24 mouse cellular contexts compared by ENCODE assay signal in genomic region chr11:114673719-114674050, GRCm38 (mm10). TPM values are rescaled to one million over a fixed set of nuclear protein-coding genes. Genes with fewer than 3 reads are reported as not detected.
DNase-seq lines count a peak whose midpoint lies in the region; ATAC-seq and TF ChIP-seq lines count a peak whose summit lies in the region.
"Had no signal": no experiment of that assay in that cellular context is flagged by ENCODE, and none has a peak within 500 bp of the region (broad histone marks: within the 10 kb centered on the region; RNA-seq: fewer than 3 reads in every experiment).

No protein-coding gene starts in this region.

- 75% methylated on average over 2 of the region's 2 CpGs for WGBS in heart, adult 2 months
- WGBS in liver, embryonic 12.5 days (ENCODE audit: insufficient replicate concordance), result 77% methylated on average over 2 of the region's 2 CpGs
- WGBS in liver, embryonic 11.5 days, result 75% methylated on average over 2 of the region's 2 CpGs

- H3K27ac ChIP-seq in heart, adult 2 months, result no peak overlapping the region
- peak overlapping the region; percentile 60 for H3K27ac ChIP-seq in liver, embryonic 12.5 days
- no peak overlapping the region for H3K27ac ChIP-seq in liver, embryonic 11.5 days (ENCODE audit: low read depth, low read length)
- H3K27ac ChIP-seq: embryonic facial prominence, embryonic 12.5 days; forebrain, embryonic 10.5 days; heart, embryonic 13.5 days; lung, embryonic 15.5 days; midbrain, embryonic 12.5 days; stomach, embryonic 15.5 days had no signal

- peaks cover 9% of the 10 kb centered on the region for H3K36me3 ChIP-seq in heart, adult 2 months (ENCODE audit: control insufficient read depth, insufficient read depth, low read length)
- peaks cover 46% of the 10 kb centered on the region for H3K36me3 ChIP-seq in liver, embryonic 12.5 days
- H3K36me3 ChIP-seq in liver, embryonic 11.5 days (ENCODE audit: control insufficient read depth, insufficient read depth, low read length), result peaks cover 30% of the 10 kb centered on the region
- H3K36me3 ChIP-seq in myocyte (ENCODE audit: control insufficient read depth, insufficient read depth), result peaks cover 25% of the 10 kb centered on the region

- peak overlapping the region; percentile 76 for H3ac ChIP-seq in myocyte (ENCODE audit: control insufficient read depth, insufficient read length)

- H3K9me3 ChIP-seq in liver, embryonic 12.5 days (replicated peaks), result no peaks in the 10 kb centered on the region
- no peaks in the 10 kb centered on the region for H3K9me3 ChIP-seq in liver, embryonic 11.5 days (ENCODE audit: control insufficient read depth, low read length)
- H3K9me3 ChIP-seq: embryonic facial prominence, embryonic 12.5 days; forebrain, embryonic 10.5 days; G1E; heart, embryonic 13.5 days; lung, embryonic 15.5 days; midbrain, embryonic 12.5 days; stomach, embryonic 15.5 days had no signal

- H3K4me2 ChIP-seq in liver, embryonic 12.5 days, result no peak overlapping the region
- H3K4me2 ChIP-seq in liver, embryonic 11.5 days, result no peak overlapping the region
- H3K4me2 ChIP-seq in myocyte (ENCODE audit: low read depth), result peak overlapping the region; percentile 89
- H3K4me2 ChIP-seq: embryonic facial prominence, embryonic 12.5 days; heart, embryonic 13.5 days; lung, embryonic 15.5 days; midbrain, embryonic 12.5 days; stomach, embryonic 15.5 days had no signal

- TF ChIP-seq CTCF in heart, adult 2 months (IDR thresholded peaks at IDR 0.05), result no peak

- no peak for ATAC-seq in liver, embryonic 12.5 days
- ATAC-seq in liver, embryonic 11.5 days (replicated peaks; ENCODE audit: low FRiP score), result no peak
- no peak for ATAC-seq in activated CD4-positive, CD25-positive, alpha-beta regulatory T cell, adult 4 months
- ATAC-seq: intestine, postnatal 0 days had no signal

- H3K4me3 ChIP-seq in heart, adult 2 months, result no peak overlapping the region
- no peak overlapping the region for H3K4me3 ChIP-seq in liver, embryonic 12.5 days
- no peak overlapping the region for H3K4me3 ChIP-seq in liver, embryonic 11.5 days (ENCODE audit: low read depth, low read length)
- peak overlapping the region; percentile 81 for H3K4me3 ChIP-seq in myocyte
- H3K4me3 ChIP-seq: embryonic facial prominence, embryonic 12.5 days; forebrain, embryonic 10.5 days; heart, embryonic 13.5 days; lung, embryonic 15.5 days; midbrain, embryonic 12.5 days; stomach, embryonic 15.5 days had no signal

- H3K27me3 ChIP-seq in heart, adult 2 months (ENCODE audit: control insufficient read depth, insufficient read depth, low read length), result no peaks in the 10 kb centered on the region
- peaks cover 22% of the 10 kb centered on the region for H3K27me3 ChIP-seq in liver, embryonic 12.5 days (replicated peaks)
- H3K27me3 ChIP-seq in liver, embryonic 11.5 days (replicated peaks; ENCODE audit: control insufficient read depth, insufficient read depth, low read length), result no peaks in the 10 kb centered on the region
- no peaks in the 10 kb centered on the region for H3K27me3 ChIP-seq in myocyte (ENCODE audit: control insufficient read depth, insufficient read depth, insufficient read length)
- H3K27me3 ChIP-seq: lung, embryonic 15.5 days; stomach, embryonic 15.5 days had no signal

- TF ChIP-seq EP300 in heart, adult 2 months (IDR thresholded peaks at IDR 0.05; ENCODE audit: insufficient read depth, low read depth, low read length), result no peak

- H3K9ac ChIP-seq in heart, adult 2 months (ENCODE audit: low read depth, low read length), result no peak overlapping the region
- no peak overlapping the region for H3K9ac ChIP-seq in liver, embryonic 12.5 days
- no peak overlapping the region for H3K9ac ChIP-seq in liver, embryonic 11.5 days (ENCODE audit: low read depth, low read length)
- H3K9ac ChIP-seq: embryonic facial prominence, embryonic 12.5 days; lung, embryonic 15.5 days; midbrain, embryonic 12.5 days; stomach, embryonic 15.5 days had no signal

- DNase-seq in heart, adult 2 months, result no peak
- no peak for DNase-seq in heart, adult 11 months
- no peak for DNase-seq in liver, embryonic 11.5 days (ENCODE audit: low spot score)
- peak; percentile 66 for DNase-seq in ZHBTc4 (ENCODE audit: low read depth, low spot score)
- no peak for DNase-seq in embryo, embryonic 10 days (ENCODE audit: low spot score)
- DNase-seq: B cell, adult 2 months; cerebellum, postnatal 36 days; gastrocnemius, postnatal 36 days; heart, postnatal 4 days; kidney, postnatal 10 days; right cerebral cortex, adult 18-20 months; spleen, adult 18-20 months; thymus, adult 2 months had no signal

- H3K4me1 ChIP-seq in heart, adult 2 months (ENCODE audit: control insufficient read depth, insufficient read depth, low read length), result peaks cover 12% of the 10 kb centered on the region
- peaks cover 69% of the 10 kb centered on the region for H3K4me1 ChIP-seq in liver, embryonic 12.5 days
- peaks cover 38% of the 10 kb centered on the region for H3K4me1 ChIP-seq in liver, embryonic 11.5 days (replicated peaks; ENCODE audit: control insufficient read depth, insufficient read depth, low read length)

- no peaks in the 10 kb centered on the region for H3K79me2 ChIP-seq in heart, adult 2 months (replicated peaks; ENCODE audit: control insufficient read depth, insufficient read depth, low read length)
- H3K79me2 ChIP-seq in myocyte (ENCODE audit: control insufficient read depth, insufficient read depth), result peaks cover 92% of the 10 kb centered on the region

- intact Hi-C loops in heart, adult 2 months (cut with DNase I), result no loop called here

- 0 out of 2 replicates have a peak, but pooled peaks have one; percentile 11 for TF ChIP-seq POLR2A in heart, adult 2 months (IDR thresholded peaks at IDR 0.05; ENCODE audit: insufficient read depth, low read depth, low read length)
- TF ChIP-seq POLR2A in myocyte (IDR thresholded peaks at IDR 0.05; ENCODE audit: insufficient read length, low read depth), result no peak

TF ChIP-seq in myocyte, 11 proteins besides CTCF, POLR2A, EP300 and RAD21:
- peak; percentile 28 for TF ChIP-seq POLR2AphosphoS2 (IDR thresholded peaks at IDR 0.05; ENCODE audit: insufficient read length, low read depth)
- TF ChIP-seq CEBPB (IDR thresholded peaks at IDR 0.05; ENCODE audit: insufficient read depth, poor library complexity, severe bottlenecking), result no peak

RNA-seq across cellular contexts. Expression of gene Ttyh2, which starts 1.5 kb away (rescaled TPM):
- 1 to 10 TPM; 4.3 to 4.9 TPM for total RNA-seq in heart, adult 2 months (2021)
- 6.3 and 7.5 TPM in 2 replicates for polyA plus RNA-seq in heart, adult 2 months (2012; rRNA removed)
- polyA plus RNA-seq in liver, embryonic 12.5 days (2016; fragmentation: Nextera tagmentation; extraction: Ambion mirVana), result 5.6 and 6.1 TPM in 2 replicates
- 7.1 and 7.4 TPM in 2 replicates for polyA plus RNA-seq in liver, embryonic 11.5 days (2014; fragmentation: Nextera tagmentation; extraction: Ambion mirVana)
- 40.6 TPM for polyA plus RNA-seq in myocyte (2012; fragmentation: generic; extraction: Trizol)
- polyA plus RNA-seq in activated CD4-positive, CD25-positive, alpha-beta regulatory T cell, adult 4 months (2017; shearing (Covaris generic)), result 1 to 10 TPM; 2.4 to 3.3 TPM

RNA-seq across cellular contexts. Expression of gene Rpl38, which starts 5.4 kb away (rescaled TPM):
- 100 to 1,000 TPM; 587 to 660 TPM for total RNA-seq in heart, adult 2 months (2021)
- 335 and 344 TPM in 2 replicates for polyA plus RNA-seq in heart, adult 2 months (2012; rRNA removed)
- 1,173 and 1,181 TPM in 2 replicates for polyA plus RNA-seq in liver, embryonic 12.5 days (2016; fragmentation: Nextera tagmentation; extraction: Ambion mirVana)
- 1,440 and 1,641 TPM in 2 replicates for polyA plus RNA-seq in liver, embryonic 11.5 days (2014; fragmentation: Nextera tagmentation; extraction: Ambion mirVana)
- 3,783 TPM for polyA plus RNA-seq in myocyte (2012; fragmentation: generic; extraction: Trizol)
- 1,000 to 10,000 TPM; 1,043 to 1,380 TPM for polyA plus RNA-seq in activated CD4-positive, CD25-positive, alpha-beta regulatory T cell, adult 4 months (2017; shearing (Covaris generic))

RNA-seq across cellular contexts. Expression of gene Dnaic2, which starts 53.5 kb away (rescaled TPM):
- total RNA-seq in heart, adult 2 months (2021), result under 1 TPM; 0.16 to 0.18 TPM
- 0.44 and 1.5 TPM in 2 replicates for polyA plus RNA-seq in heart, adult 2 months (2012; rRNA removed)
- polyA plus RNA-seq in liver, embryonic 12.5 days (2016; fragmentation: Nextera tagmentation; extraction: Ambion mirVana), result 0.05 TPM in 1 of 2 replicates, not detected in the other
- not detected in 2 replicates for polyA plus RNA-seq in liver, embryonic 11.5 days (2014; fragmentation: Nextera tagmentation; extraction: Ambion mirVana)
- 1.00 TPM for polyA plus RNA-seq in myocyte (2012; fragmentation: generic; extraction: Trizol)
- not detected for polyA plus RNA-seq in activated CD4-positive, CD25-positive, alpha-beta regulatory T cell, adult 4 months (2017; shearing (Covaris generic))
- total RNA-seq: G1E had no signal
- polyA plus RNA-seq: G1E had no signal
